Mouse (Mus musculus): ENCODE data around the gene Hsf2bp. TPM values are rescaled to one million over a fixed set of nuclear protein-coding genes. Genes with fewer than 3 reads are reported as not detected.
A peak's percentile ranks its signal among the peaks of the same experiment; 100 is the strongest.

The Hsf2bp gene
- total and polyA plus RNA-seq, 2 experiments from 2014 or later: 0.57 to 0.90 TPM

- Histone ChIP-seq H3K4me3 (ENCODE audit: low read depth, low read length) (peak overlapping the region; percentile 87), H3K36me3 (ENCODE audit: insufficient read depth) (no peaks in the 10 kb centered on the region), H3K27me3 (ENCODE audit: insufficient read depth, low read length) (no peaks in the 10 kb centered on the region), H3K27ac (ENCODE audit: low read depth, low read length) (peak overlapping the region; percentile 88), H3K9ac (peak overlapping the region; percentile 74), H3K4me2 (ENCODE audit: low read depth) (peak overlapping the region; percentile 84), H3K4me1 (ENCODE audit: insufficient read depth) (peaks cover 11% of the 10 kb centered on the region; the same call in 1 of the 2 replicates), H3K9me3 (ENCODE audit: low read length) (no peaks in the 10 kb centered on the region)
- ATAC-seq: peak; percentile 67
- under 1% methylated on average over 46 of the region's 46 CpGs for WGBS
- peak; percentile 11; the same call in 1 of the 2 replicates for TF ChIP-seq CTCF (IDR thresholded peaks at IDR 0.05; ENCODE audit: low read depth)
- no peak for DNase-seq
Observed at GRCm38 (mm10) chr17:32036509-32037438, 625 bp upstream of the Hsf2bp start.

GRCm38 (mm10) chr17:32034322-32034721 lies 1.8 kb downstream of the Hsf2bp start:
- no peaks in the 10 kb centered on the region for H3K27me3 ChIP-seq (ENCODE audit: insufficient read depth, low read length)
- WGBS: 90% methylated on average over 23 of the region's 23 CpGs
- no peaks in the 10 kb centered on the region for H3K9me3 ChIP-seq (ENCODE audit: low read length)
- H3K27ac ChIP-seq (ENCODE audit: low read depth, low read length): no peak overlapping the region
- no peak overlapping the region for H3K4me2 ChIP-seq (ENCODE audit: low read depth)
- no peaks in the 10 kb centered on the region for H3K36me3 ChIP-seq (ENCODE audit: insufficient read depth)
- TF ChIP-seq CTCF (IDR thresholded peaks at IDR 0.05; ENCODE audit: low read depth): no peak
- H3K9ac ChIP-seq: no peak overlapping the region
- no peak overlapping the region for H3K4me3 ChIP-seq (ENCODE audit: low read depth, low read length)
- H3K4me1 ChIP-seq (ENCODE audit: insufficient read depth): peaks cover 11% of the 10 kb centered on the region; the same call in 1 of the 2 replicates
- no peak for DNase-seq
- ATAC-seq: no peak

- H3K27me3 ChIP-seq (ENCODE audit: insufficient read depth, low read length): no peaks in the 10 kb centered on the region
- no peak overlapping the region for H3K9ac ChIP-seq
- 35% methylated on average over 7 of the region's 7 CpGs for WGBS
- no peak overlapping the region for H3K4me3 ChIP-seq (ENCODE audit: low read depth, low read length)
- no peaks in the 10 kb centered on the region for H3K9me3 ChIP-seq (ENCODE audit: low read length)
- no peak overlapping the region for H3K4me2 ChIP-seq (ENCODE audit: low read depth)
- TF ChIP-seq CTCF (IDR thresholded peaks at IDR 0.05; ENCODE audit: low read depth): no peak
- DNase-seq (no peak), ATAC-seq (no peak)
- no peak overlapping the region for H3K27ac ChIP-seq (ENCODE audit: low read depth, low read length)
- 0 out of 2 replicates have a peak, but pooled peaks cover 5% of the 10 kb centered on the region for H3K4me1 ChIP-seq (ENCODE audit: insufficient read depth)
- H3K36me3 ChIP-seq (ENCODE audit: insufficient read depth): no peaks in the 10 kb centered on the region
Observed at GRCm38 (mm10) chr17:32031684-32032083, 4.5 kb downstream of the Hsf2bp start.

GRCm38 (mm10) chr17:32028301-32028700 lies 7.8 kb downstream of the Hsf2bp start:
- no peaks in the 10 kb centered on the region for H3K36me3 ChIP-seq (ENCODE audit: insufficient read depth)
- H3K9me3 ChIP-seq (ENCODE audit: low read length): no peaks in the 10 kb centered on the region
- no peak for TF ChIP-seq CTCF (IDR thresholded peaks at IDR 0.05; ENCODE audit: low read depth)
- H3K27ac ChIP-seq (ENCODE audit: low read depth, low read length): no peak overlapping the region
- H3K4me1 ChIP-seq (ENCODE audit: insufficient read depth): no peaks in the 10 kb centered on the region
- 88% methylated on average over 3 of the region's 3 CpGs for WGBS
- no peak overlapping the region for H3K9ac ChIP-seq
- H3K27me3 ChIP-seq (ENCODE audit: insufficient read depth, low read length): no peaks in the 10 kb centered on the region
- no peak overlapping the region for H3K4me2 ChIP-seq (ENCODE audit: low read depth)
- no peak overlapping the region for H3K4me3 ChIP-seq (ENCODE audit: low read depth, low read length)
- ATAC-seq: no peak
- DNase-seq: no peak

GRCm38 (mm10) chr17:32027666-32028065 lies 8.5 kb downstream of the Hsf2bp start:
- DNase-seq (peak; percentile 71), ATAC-seq (peak; percentile 66)
- Histone ChIP-seq H3K36me3 (ENCODE audit: insufficient read depth) (no peaks in the 10 kb centered on the region), H3K27me3 (ENCODE audit: insufficient read depth, low read length) (no peaks in the 10 kb centered on the region), H3K9me3 (ENCODE audit: low read length) (no peaks in the 10 kb centered on the region), H3K4me3 (ENCODE audit: low read depth, low read length) (no peak overlapping the region), H3K4me2 (ENCODE audit: low read depth) (no peak overlapping the region), H3K9ac (no peak overlapping the region), H3K4me1 (ENCODE audit: insufficient read depth) (no peaks in the 10 kb centered on the region), H3K27ac (ENCODE audit: low read depth, low read length) (no peak overlapping the region)
- peak; percentile 78 for TF ChIP-seq CTCF (IDR thresholded peaks at IDR 0.05; ENCODE audit: low read depth)
- 33% methylated on average over 3 of the region's 3 CpGs for WGBS

- Histone ChIP-seq H3K9me3 (ENCODE audit: low read length) (no peaks in the 10 kb centered on the region), H3K4me2 (ENCODE audit: low read depth) (no peak overlapping the region), H3K4me3 (ENCODE audit: low read depth, low read length) (no peak overlapping the region), H3K4me1 (ENCODE audit: insufficient read depth) (no peaks in the 10 kb centered on the region), H3K9ac (no peak overlapping the region), H3K36me3 (ENCODE audit: insufficient read depth) (no peaks in the 10 kb centered on the region), H3K27ac (ENCODE audit: low read depth, low read length) (no peak overlapping the region), H3K27me3 (ENCODE audit: insufficient read depth, low read length) (no peaks in the 10 kb centered on the region)
- peak; percentile 85 for DNase-seq
- TF ChIP-seq CTCF (IDR thresholded peaks at IDR 0.05; ENCODE audit: low read depth): peak; percentile 98
- 15% methylated on average over 2 of the region's 2 CpGs for WGBS
- ATAC-seq: peak; percentile 77
Observed at GRCm38 (mm10) chr17:32025386-32025785, 10.8 kb downstream of the Hsf2bp start.

- H3K9ac ChIP-seq: no peak overlapping the region
- WGBS: 70% methylated on average over 5 of the region's 5 CpGs
- H3K4me1 ChIP-seq (ENCODE audit: insufficient read depth): no peaks in the 10 kb centered on the region
- ATAC-seq (no peak), DNase-seq (no peak)
- H3K27me3 ChIP-seq (ENCODE audit: insufficient read depth, low read length): no peaks in the 10 kb centered on the region
- no peaks in the 10 kb centered on the region for H3K9me3 ChIP-seq (ENCODE audit: low read length)
- no peak overlapping the region for H3K4me3 ChIP-seq (ENCODE audit: low read depth, low read length)
- peak overlapping the region; percentile 15; the same call in 1 of the 2 replicates for H3K27ac ChIP-seq (ENCODE audit: low read depth, low read length)
- H3K4me2 ChIP-seq (ENCODE audit: low read depth): no peak overlapping the region
- TF ChIP-seq CTCF (IDR thresholded peaks at IDR 0.05; ENCODE audit: low read depth): no peak
- no peaks in the 10 kb centered on the region for H3K36me3 ChIP-seq (ENCODE audit: insufficient read depth)
Observed at GRCm38 (mm10) chr17:32024671-32025073, 11.5 kb downstream of the Hsf2bp start.
